23 mouse cellular contexts compared by ENCODE assay signal in genomic region chr7:37181109-37181508, GRCm38 (mm10).
DNase-seq lines count a peak whose midpoint lies in the region; ATAC-seq and TF ChIP-seq lines count a peak whose summit lies in the region.
"Had no signal": no experiment of that assay in that cellular context is flagged by ENCODE, and none has a peak within 500 bp of the region (broad histone marks: within the 10 kb centered on the region; RNA-seq: fewer than 3 reads in every experiment).

No protein-coding gene starts in this region.

- 0 out of 2 replicates have a peak overlapping the region, but pooled peaks have one; percentile 27 for H3K4me2 ChIP-seq in hindbrain, embryonic 12.5 days (replicated peaks)
- H3K4me2 ChIP-seq in hindbrain, embryonic 16.5 days (ENCODE audit: low read length): no peak overlapping the region
- peak overlapping the region; percentile 48; the same call in 1 of the 2 replicates for H3K4me2 ChIP-seq in kidney, postnatal 0 days (ENCODE audit: low read length)
- H3K4me2 ChIP-seq in neural tube, embryonic 14.5 days (ENCODE audit: low read depth, low read length): no peak overlapping the region
- H3K4me2 ChIP-seq: embryonic facial prominence, embryonic 15.5 days; heart, embryonic 12.5 days; liver, embryonic 11.5 days had no signal

- TF ChIP-seq CTCF in kidney, postnatal 0 days (IDR thresholded peaks at IDR 0.05; ENCODE audit: low read depth): no peak

- H3K9me3 ChIP-seq in hindbrain, embryonic 12.5 days (replicated peaks): no peaks in the 10 kb centered on the region
- no peaks in the 10 kb centered on the region for H3K9me3 ChIP-seq in hindbrain, embryonic 16.5 days (ENCODE audit: control insufficient read depth, low read length)
- no peaks in the 10 kb centered on the region for H3K9me3 ChIP-seq in kidney, postnatal 0 days (replicated peaks; ENCODE audit: low read length)
- H3K9me3 ChIP-seq in limb, embryonic 10.5 days (replicated peaks): no peaks in the 10 kb centered on the region
- no peaks in the 10 kb centered on the region for H3K9me3 ChIP-seq in neural tube, embryonic 14.5 days (ENCODE audit: control insufficient read depth, low read length)
- H3K9me3 ChIP-seq: embryonic facial prominence, embryonic 15.5 days; heart, embryonic 12.5 days; limb, embryonic 13.5 days; lung, embryonic 15.5 days; midbrain, embryonic 10.5 days had no signal

- no peak overlapping the region for H3K27ac ChIP-seq in hindbrain, embryonic 12.5 days
- no peak overlapping the region for H3K27ac ChIP-seq in hindbrain, embryonic 16.5 days (ENCODE audit: low read depth, low read length)
- H3K27ac ChIP-seq in kidney, postnatal 0 days: no peak overlapping the region
- peak overlapping the region; percentile 75 for H3K27ac ChIP-seq in limb, embryonic 10.5 days
- no peak overlapping the region for H3K27ac ChIP-seq in neural tube, embryonic 14.5 days (ENCODE audit: low read depth, low read length)
- H3K27ac ChIP-seq: embryonic facial prominence, embryonic 15.5 days; gastrocnemius, adult 2 months; heart, adult 2 months; left cerebral cortex, adult 2 months; limb, embryonic 13.5 days; lung, embryonic 15.5 days; midbrain, embryonic 10.5 days had no signal

- 59% methylated on average over 4 of the region's 4 CpGs for WGBS in hindbrain, embryonic 12.5 days
- 62% methylated on average over 4 of the region's 4 CpGs for WGBS in hindbrain, embryonic 16.5 days
- 31% methylated on average over 4 of the region's 4 CpGs for whole genome bisulfite sequencing in kidney, postnatal 0 days
- 62% methylated on average over 4 of the region's 4 CpGs for WGBS in limb, embryonic 10.5 days
- 43% methylated on average over 4 of the region's 4 CpGs for WGBS in neural tube, embryonic 14.5 days

- H3K27me3 ChIP-seq in hindbrain, embryonic 12.5 days: no peaks in the 10 kb centered on the region
- H3K27me3 ChIP-seq in hindbrain, embryonic 16.5 days (replicated peaks; ENCODE audit: control insufficient read depth, insufficient read depth, low read length): no peaks in the 10 kb centered on the region
- no peaks in the 10 kb centered on the region for H3K27me3 ChIP-seq in kidney, postnatal 0 days (ENCODE audit: insufficient read depth, low read length)
- no peaks in the 10 kb centered on the region for H3K27me3 ChIP-seq in limb, embryonic 10.5 days (ENCODE audit: low read depth, poor library complexity, severe bottlenecking)
- no peaks in the 10 kb centered on the region for H3K27me3 ChIP-seq in neural tube, embryonic 14.5 days (ENCODE audit: control insufficient read depth, insufficient read depth, low read length)
- H3K27me3 ChIP-seq: embryonic facial prominence, embryonic 15.5 days; heart, embryonic 12.5 days; limb, embryonic 13.5 days; lung, embryonic 15.5 days had no signal

- no peaks in the 10 kb centered on the region for H3K36me3 ChIP-seq in hindbrain, embryonic 12.5 days
- no peaks in the 10 kb centered on the region for H3K36me3 ChIP-seq in hindbrain, embryonic 16.5 days (ENCODE audit: control insufficient read depth, insufficient read depth, low read length)
- H3K36me3 ChIP-seq in kidney, postnatal 0 days (ENCODE audit: insufficient read depth, low read length): no peaks in the 10 kb centered on the region
- H3K36me3 ChIP-seq in limb, embryonic 10.5 days: no peaks in the 10 kb centered on the region
- no peaks in the 10 kb centered on the region for H3K36me3 ChIP-seq in neural tube, embryonic 14.5 days (ENCODE audit: control insufficient read depth, insufficient read depth, low read length)
- H3K36me3 ChIP-seq: embryonic facial prominence, embryonic 15.5 days; heart, embryonic 12.5 days; limb, embryonic 13.5 days; lung, embryonic 15.5 days; midbrain, embryonic 10.5 days had no signal

- H3K4me1 ChIP-seq in hindbrain, embryonic 12.5 days: peaks cover 23% of the 10 kb centered on the region
- peaks cover 9% of the 10 kb centered on the region for H3K4me1 ChIP-seq in hindbrain, embryonic 16.5 days (ENCODE audit: control insufficient read depth, insufficient read depth, low read depth, low read length)
- 0 out of 2 replicates have a peak, but pooled peaks cover 2% of the 10 kb centered on the region for H3K4me1 ChIP-seq in kidney, postnatal 0 days (replicated peaks; ENCODE audit: insufficient read depth, low read length)
- peaks cover 45% of the 10 kb centered on the region for H3K4me1 ChIP-seq in limb, embryonic 10.5 days
- H3K4me1 ChIP-seq in neural tube, embryonic 14.5 days (ENCODE audit: control insufficient read depth, insufficient read depth, low read length): peaks cover 13% of the 10 kb centered on the region
- H3K4me1 ChIP-seq: embryonic facial prominence, embryonic 15.5 days; heart, embryonic 12.5 days had no signal

- H3K4me3 ChIP-seq in hindbrain, embryonic 12.5 days: no peak overlapping the region
- no peak overlapping the region for H3K4me3 ChIP-seq in hindbrain, embryonic 16.5 days (ENCODE audit: low read length)
- no peak overlapping the region for H3K4me3 ChIP-seq in kidney, postnatal 0 days (replicated peaks; ENCODE audit: low read depth, low read length)
- no peak overlapping the region for H3K4me3 ChIP-seq in limb, embryonic 10.5 days
- H3K4me3 ChIP-seq in neural tube, embryonic 14.5 days (ENCODE audit: low read depth, low read length): no peak overlapping the region
- H3K4me3 ChIP-seq: embryonic facial prominence, embryonic 15.5 days; gastrocnemius, adult 2 months; heart, adult 2 months; heart, embryonic 12.5 days; left cerebral cortex, adult 2 months; limb, embryonic 13.5 days; lung, embryonic 15.5 days; midbrain, embryonic 10.5 days had no signal

- no peak overlapping the region for H3K9ac ChIP-seq in hindbrain, embryonic 12.5 days
- H3K9ac ChIP-seq in hindbrain, embryonic 16.5 days (ENCODE audit: low read depth, low read length): no peak overlapping the region
- H3K9ac ChIP-seq in kidney, postnatal 0 days (ENCODE audit: low read depth, low read length): no peak overlapping the region
- H3K9ac ChIP-seq in neural tube, embryonic 14.5 days (replicated peaks; ENCODE audit: low read depth, low read length): no peak overlapping the region
- H3K9ac ChIP-seq: embryonic facial prominence, embryonic 15.5 days; heart, embryonic 12.5 days; limb, embryonic 13.5 days; lung, embryonic 15.5 days had no signal

- ATAC-seq in hindbrain, embryonic 12.5 days (ENCODE audit: low FRiP score): no peak
- ATAC-seq in hindbrain, embryonic 16.5 days: no peak
- no peak for ATAC-seq in kidney, postnatal 0 days (replicated peaks; ENCODE audit: low FRiP score, low read depth)
- ATAC-seq in neural tube, embryonic 14.5 days (ENCODE audit: low read depth): 0 out of 2 replicates have a peak, but pooled peaks have one; percentile 17
- ATAC-seq: intestine, embryonic 16.5 days; midbrain, embryonic 16.5 days had no signal

- peak; percentile 34 for DNase-seq in kidney, postnatal 0 days (ENCODE audit: low spot score)
- no peak for DNase-seq in kidney, adult 9 months
- no peak for DNase-seq in limb, embryonic 10.5 days (ENCODE audit: low spot score)
- DNase-seq: adrenal gland, postnatal 25 days; B cell, adult 2 months; cerebellum, adult 18-20 months; cerebellum, postnatal 10 days; gastrocnemius, adult 2 months; gastrocnemius, postnatal 36 days; heart, adult 2 months; kidney, postnatal 10 days had no signal

Comparison
In these comparisons a context has a peak if more than half of its experiments do, and no peak if none do; other contexts are left out.
1. H3K4me2 ChIP-seq: peak in hindbrain, embryonic 12.5 days (single experiment) and kidney, postnatal 0 days (single experiment); none in hindbrain, embryonic 16.5 days (single experiment) and neural tube, embryonic 14.5 days (single experiment).